22 mouse cellular contexts compared by ENCODE assay signal in genomic region chr7:111483896-111484295, GRCm38 (mm10).
"Had no signal": no experiment of that assay in that cellular context is flagged by ENCODE, and none has a peak within 500 bp of the region (broad histone marks: within the 10 kb centered on the region; RNA-seq: fewer than 3 reads in every experiment).

No protein-coding gene starts in this region.

- H3K4me1 ChIP-seq: intestine, embryonic 15.5 days; kidney, embryonic 15.5 days; neural tube, embryonic 15.5 days; stomach, embryonic 15.5 days had no signal

- ATAC-seq: intestine, embryonic 15.5 days; liver, postnatal 0 days had no signal

- DNase-seq: kidney, adult 11 months; kidney, adult 8-10 months; kidney, postnatal 14 days; layer of hippocampus, postnatal 36 days; left cerebral cortex, postnatal 4 days; liver, postnatal 0 days; midbrain, embryonic 14.5 days; retina, postnatal 1 day; right cerebral cortex, postnatal 25 days; spleen, adult 18-20 months; thymus, postnatal 25 days had no signal

- H3K36me3 ChIP-seq: intestine, embryonic 15.5 days; kidney, embryonic 15.5 days; limb, embryonic 12.5 days; limb, embryonic 15.5 days; neural tube, embryonic 12.5 days; neural tube, embryonic 15.5 days; stomach, embryonic 15.5 days had no signal

- H3K4me2 ChIP-seq: intestine, embryonic 15.5 days; kidney, embryonic 15.5 days; limb, embryonic 12.5 days; limb, embryonic 15.5 days; liver, embryonic 11.5 days; midbrain, embryonic 11.5 days; neural tube, embryonic 12.5 days; neural tube, embryonic 15.5 days; stomach, embryonic 15.5 days had no signal

- H3K9me3 ChIP-seq: intestine, embryonic 15.5 days; kidney, embryonic 15.5 days; limb, embryonic 12.5 days; limb, embryonic 15.5 days; neural tube, embryonic 12.5 days; neural tube, embryonic 15.5 days; stomach, embryonic 15.5 days had no signal

- H3K4me3 ChIP-seq: intestine, embryonic 15.5 days; kidney, embryonic 15.5 days; left cerebral cortex, adult 2 months; limb, embryonic 12.5 days; limb, embryonic 15.5 days; neural tube, embryonic 12.5 days; neural tube, embryonic 15.5 days; stomach, embryonic 15.5 days had no signal

- H3K27ac ChIP-seq: intestine, embryonic 15.5 days; kidney, embryonic 15.5 days; left cerebral cortex, adult 2 months; limb, embryonic 12.5 days; limb, embryonic 15.5 days; liver, embryonic 14.5 days; neural tube, embryonic 12.5 days; neural tube, embryonic 15.5 days; stomach, embryonic 15.5 days had no signal

- H3K9ac ChIP-seq: intestine, embryonic 15.5 days; kidney, embryonic 15.5 days; limb, embryonic 12.5 days; limb, embryonic 15.5 days; liver, embryonic 14.5 days; liver, postnatal 0 days; neural tube, embryonic 12.5 days; neural tube, embryonic 15.5 days; stomach, embryonic 15.5 days had no signal

- H3K27me3 ChIP-seq: intestine, embryonic 15.5 days; limb, embryonic 12.5 days; limb, embryonic 15.5 days; neural tube, embryonic 12.5 days; neural tube, embryonic 15.5 days; stomach, embryonic 15.5 days had no signal
